Mouse (Mus musculus) CH12.LX (cell line): ENCODE measurements at regions not wholly inside any gene's neighbourhood (a gene's known extent, or its start where the extent isn't known, plus 50 kb on each side); places are given as distances from the start of the nearest gene placed in this dataset.

Source experiments
- BHLHE40 ChIP-seq: IDR thresholded peaks from 2 replicates; pipeline ENCODE4 v1.6.1; 2011; ENCODE audit warnings: mild to moderate bottlenecking, low read depth, low read length, improper control_type of control experiment
- CTCF ChIP-seq, 2 experiments: IDR thresholded peaks in 1 of 2; conservative IDR thresholded peaks in 1 of 2; 2 replicates each; pipeline ENCODE4 v1.5.1; 2011 to 2012; ENCODE audit warnings: low read depth in 2 of 2, low read length in 2 of 2, improper control_type of control experiment in 1 of 2, inconsistent platforms in 1 of 2, mild to moderate bottlenecking in 1 of 2, moderate library complexity in 1 of 2
- EP300 ChIP-seq: IDR thresholded peaks from 2 replicates; pipeline ENCODE4 v1.6.1; 2011; ENCODE audit warnings: low read length, improper control_type of control experiment
- MAFK ChIP-seq: IDR thresholded peaks from 2 replicates; pipeline ENCODE4 v1.6.1; 2011; ENCODE audit warnings: low read length, improper control_type of control experiment; ENCODE audit not compliant: insufficient replicate concordance
- MAX ChIP-seq: IDR thresholded peaks from 2 replicates; pipeline ENCODE4 v1.6.1; 2011; ENCODE audit warnings: low read length, improper control_type of control experiment
- MEF2A ChIP-seq: IDR thresholded peaks from 2 replicates; pipeline ENCODE4 v1.6.1; 2014; ENCODE audit warnings: low read depth, mild to moderate bottlenecking, inconsistent platforms, low read length, improper control_type of control experiment, borderline replicate concordance
- NELFE ChIP-seq: IDR thresholded peaks from 2 replicates; pipeline ENCODE4 v1.6.1; 2011; ENCODE audit warnings: low read depth, low read length, improper control_type of control experiment
- RCOR1 ChIP-seq: conservative IDR thresholded peaks from 2 replicates; pipeline ENCODE4 v1.6.1; 2012; ENCODE audit warnings: low read depth, mild to moderate bottlenecking, inconsistent platforms, low read length, improper control_type of control experiment
- SMC3 ChIP-seq: IDR thresholded peaks from 2 replicates; pipeline ENCODE4 v1.6.1; 2011; ENCODE audit warnings: low read depth, low read length, improper control_type of control experiment

DNA sequence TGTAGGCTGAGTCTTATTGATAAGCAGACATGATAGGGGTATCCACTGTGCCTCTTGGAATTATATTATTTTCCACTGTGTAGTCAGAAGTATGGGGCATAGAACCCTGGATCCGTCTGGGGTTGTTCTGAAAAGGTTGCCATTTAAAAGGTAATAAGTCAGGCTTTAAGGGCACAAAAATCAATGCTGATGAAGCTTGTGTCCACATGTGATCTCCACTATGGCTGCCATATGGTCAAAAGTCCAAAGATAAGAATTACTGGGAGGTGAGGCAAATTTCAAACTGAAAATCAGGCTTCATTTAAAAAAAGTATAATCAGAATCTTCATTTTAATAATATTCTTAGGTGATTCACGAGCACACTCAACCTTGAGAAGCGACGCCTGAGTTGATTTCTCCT, 760.2 kb downstream of the Inhba start:
- TF ChIP-seq NELFE, result no peak
- no peak for TF ChIP-seq MEF2A
- no peak for TF ChIP-seq RCOR1
- TF ChIP-seq MAFK, result no peak
- no peak for TF ChIP-seq CTCF (conservative IDR thresholded peaks at IDR 0.05 in 1 of 2, IDR thresholded peaks at IDR 0.05 in 1 of 2; ENCODE audit: low read depth in 2 of 2, low read length in 2 of 2)
- TF ChIP-seq MAX, result no peak
- no peak for TF ChIP-seq SMC3
- TF ChIP-seq EP300, result no peak
- no peak for TF ChIP-seq BHLHE40
